Mouse (Mus musculus): Measurements from ENCODE around the gene Cnpy2. TPM values are rescaled to one million over a fixed set of nuclear protein-coding genes. Genes with fewer than 3 reads are reported as not detected.

The Cnpy2 gene
- polyA plus RNA-seq, 1 experiment: 89.7 TPM

GRCm38 (mm10) chr10:128359226-128359625, 37.0 kb downstream of the Cnpy2 start:
- no peak for DNase-seq (ENCODE audit: low read depth, low spot score)
- WGBS: 80% methylated on average over 6 of the region's 6 CpGs

GRCm38 (mm10) chr10:128361836-128362235, 39.6 kb downstream of the Cnpy2 start:
- no peak for DNase-seq (ENCODE audit: low read depth, low spot score)
- 87% methylated on average over 6 of the region's 6 CpGs for WGBS

- DNase-seq (ENCODE audit: low read depth, low spot score): no peak
Measured at GRCm38 (mm10) chr10:128362568-128362967, 40.3 kb downstream of the Cnpy2 start.

GRCm38 (mm10) chr10:128367899-128368401, 45.7 kb downstream of the Cnpy2 start:
- DNase-seq (ENCODE audit: low read depth, low spot score): no peak
- 14% methylated on average over 19 of the region's 19 CpGs for WGBS

More at GRCm38 (mm10) chr10:128362568-128362967, 40.3 kb downstream of the Cnpy2 start:
- 49% methylated on average over 3 of the region's 3 CpGs for WGBS

GRCm38 (mm10) chr10:128368402-128369217, 46.4 kb downstream of the Cnpy2 start, which contains the start of gene Coq10a:
TSS of gene Coq10a (minus strand) at chr10:128368997.
- peak; percentile 86 for DNase-seq (ENCODE audit: low read depth, low spot score)
- WGBS: under 1% methylated on average over 87 of the region's 87 CpGs

- no peak for DNase-seq (ENCODE audit: low read depth, low spot score)
- WGBS: 2% methylated on average over 9 of the region's 9 CpGs
Measured at GRCm38 (mm10) chr10:128369218-128369543, 46.9 kb downstream of the Cnpy2 start.

- WGBS: 39% methylated on average over 6 of the region's 6 CpGs
- DNase-seq (ENCODE audit: low read depth, low spot score): no peak
Measured at GRCm38 (mm10) chr10:128369599-128369998, 47.3 kb downstream of the Cnpy2 start.

- no peak for DNase-seq (ENCODE audit: low read depth, low spot score)
- WGBS: 48% methylated on average over 6 of the region's 6 CpGs
Measured at GRCm38 (mm10) chr10:128370021-128370420, 47.8 kb downstream of the Cnpy2 start.

GRCm38 (mm10) chr10:128370601-128371000, 48.3 kb downstream of the Cnpy2 start:
- 27% methylated on average over 4 of the region's 4 CpGs for WGBS
- DNase-seq (ENCODE audit: low read depth, low spot score): peak; percentile 89

- WGBS: 82% methylated on average over 5 of the region's 5 CpGs
- DNase-seq (ENCODE audit: low read depth, low spot score): no peak
Measured at GRCm38 (mm10) chr10:128372142-128372541, 49.9 kb downstream of the Cnpy2 start.

GRCm38 (mm10) chr10:128372989-128373748, 50.9 kb downstream of the Cnpy2 start:
- no peak for DNase-seq (ENCODE audit: low read depth, low spot score)
- 56% methylated on average over 6 of the region's 6 CpGs for WGBS

GRCm38 (mm10) chr10:128374393-128374792, 52.1 kb downstream of the Cnpy2 start:
- 83% methylated on average over 6 of the region's 6 CpGs for WGBS
- DNase-seq (ENCODE audit: low read depth, low spot score): no peak

- no peak for DNase-seq (ENCODE audit: low read depth, low spot score)
- 52% methylated on average over 4 of the region's 4 CpGs for WGBS
Measured at GRCm38 (mm10) chr10:128376099-128376454, 53.8 kb downstream of the Cnpy2 start.

GRCm38 (mm10) chr10:128376455-128377211, 54.4 kb downstream of the Cnpy2 start, which contains the start of gene Ankrd52:
TSS of gene Ankrd52 (plus strand) at chr10:128377115.
- WGBS: under 1% methylated on average over 60 of the region's 73 CpGs
- DNase-seq (ENCODE audit: low read depth, low spot score): no peak

Other genes with a start within 250 kb of the Cnpy2 start
- gene Atp5b, start 239.2 kb upstream of the Cnpy2 start, polyA plus RNA-seq (2012; rRNA removed): 3,352 and 4,281 TPM in 2 replicates
- gene Baz2a, start 230.9 kb upstream of the Cnpy2 start, polyA plus RNA-seq (2012; rRNA removed): 22.7 and 36.6 TPM in 2 replicates
- 33.1 and 43.2 TPM in 2 replicates for gene Rbms2, start 142.2 kb upstream of the Cnpy2 start, polyA plus RNA-seq (2012; rRNA removed)
- 2.0 and 3.3 TPM in 2 replicates for gene Gls2, start 128.0 kb upstream of the Cnpy2 start, polyA plus RNA-seq (2012; rRNA removed)
- gene Spryd4, start 110.7 kb upstream of the Cnpy2 start, polyA plus RNA-seq (2012; rRNA removed): 17.7 and 20.9 TPM in 2 replicates
- not detected in 2 replicates for gene Mip, start 96.6 kb upstream of the Cnpy2 start, polyA plus RNA-seq (2012; rRNA removed)
- 5.7 TPM in 2 replicates for gene Timeless, start 90.4 kb upstream of the Cnpy2 start, polyA plus RNA-seq (2012; rRNA removed)
- 0.11 and 0.12 TPM in 2 replicates for gene Apon, start 68.4 kb upstream of the Cnpy2 start, polyA plus RNA-seq (2012; rRNA removed)
- gene Apof, start 53.8 kb upstream of the Cnpy2 start, polyA plus RNA-seq (2012; rRNA removed): 0.08 and 0.16 TPM in 2 replicates
- 18.9 and 36.4 TPM in 2 replicates for gene Stat2, start 51.9 kb upstream of the Cnpy2 start, polyA plus RNA-seq (2012; rRNA removed)
- 0.12 TPM in 1 of 2 replicates, not detected in the other for gene Il23a, start 23.7 kb upstream of the Cnpy2 start, polyA plus RNA-seq (2012; rRNA removed)
- gene Pan2, start 19.1 kb upstream of the Cnpy2 start, polyA plus RNA-seq (2012; rRNA removed): 16.7 and 28.0 TPM in 2 replicates
- gene Cs, start 15.3 kb downstream of the Cnpy2 start, polyA plus RNA-seq (2012; rRNA removed): 361 and 585 TPM in 2 replicates
- gene Coq10a, start 46.5 kb downstream of the Cnpy2 start, polyA plus RNA-seq (2012; rRNA removed): 22.0 and 27.1 TPM in 2 replicates
- 17.6 and 22.9 TPM in 2 replicates for gene Ankrd52, start 54.7 kb downstream of the Cnpy2 start, polyA plus RNA-seq (2012; rRNA removed)
- gene Slc39a5, start 78.8 kb downstream of the Cnpy2 start, polyA plus RNA-seq (2012; rRNA removed): 209 and 267 TPM in 2 replicates
- 35.6 and 39.4 TPM in 2 replicates for gene Nabp2, start 89.0 kb downstream of the Cnpy2 start, polyA plus RNA-seq (2012; rRNA removed)
- gene Rnf41, start 89.2 kb downstream of the Cnpy2 start, polyA plus RNA-seq (2012; rRNA removed): 18.3 and 20.4 TPM in 2 replicates
- gene Smarcc2, start 136.8 kb downstream of the Cnpy2 start, polyA plus RNA-seq (2012; rRNA removed): 43.3 and 67.4 TPM in 2 replicates
- gene Myl6, start 171.7 kb downstream of the Cnpy2 start, polyA plus RNA-seq (2012; rRNA removed): 1,613 and 1,784 TPM in 2 replicates
- gene Myl6b, start 176.2 kb downstream of the Cnpy2 start, polyA plus RNA-seq (2012; rRNA removed): 1.1 and 1.4 TPM in 2 replicates
- gene Esyt1, start 203.4 kb downstream of the Cnpy2 start, polyA plus RNA-seq (2012; rRNA removed): 32.4 TPM in 2 replicates
- 10.7 and 12.2 TPM in 2 replicates for gene Zc3h10, start 225.3 kb downstream of the Cnpy2 start, polyA plus RNA-seq (2012; rRNA removed)
- gene Rpl41, start 226.8 kb downstream of the Cnpy2 start, polyA plus RNA-seq (2012; rRNA removed): 2,450 and 2,465 TPM in 2 replicates
- 29.3 and 31.2 TPM in 2 replicates for gene Pa2g4, start 243.5 kb downstream of the Cnpy2 start, polyA plus RNA-seq (2012; rRNA removed)